Mouse (Mus musculus): ENCODE results near the gene Lrrc32.
A peak's percentile ranks its signal among the peaks of the same experiment; 100 is the strongest.

Lrrc32 gene

DNA sequence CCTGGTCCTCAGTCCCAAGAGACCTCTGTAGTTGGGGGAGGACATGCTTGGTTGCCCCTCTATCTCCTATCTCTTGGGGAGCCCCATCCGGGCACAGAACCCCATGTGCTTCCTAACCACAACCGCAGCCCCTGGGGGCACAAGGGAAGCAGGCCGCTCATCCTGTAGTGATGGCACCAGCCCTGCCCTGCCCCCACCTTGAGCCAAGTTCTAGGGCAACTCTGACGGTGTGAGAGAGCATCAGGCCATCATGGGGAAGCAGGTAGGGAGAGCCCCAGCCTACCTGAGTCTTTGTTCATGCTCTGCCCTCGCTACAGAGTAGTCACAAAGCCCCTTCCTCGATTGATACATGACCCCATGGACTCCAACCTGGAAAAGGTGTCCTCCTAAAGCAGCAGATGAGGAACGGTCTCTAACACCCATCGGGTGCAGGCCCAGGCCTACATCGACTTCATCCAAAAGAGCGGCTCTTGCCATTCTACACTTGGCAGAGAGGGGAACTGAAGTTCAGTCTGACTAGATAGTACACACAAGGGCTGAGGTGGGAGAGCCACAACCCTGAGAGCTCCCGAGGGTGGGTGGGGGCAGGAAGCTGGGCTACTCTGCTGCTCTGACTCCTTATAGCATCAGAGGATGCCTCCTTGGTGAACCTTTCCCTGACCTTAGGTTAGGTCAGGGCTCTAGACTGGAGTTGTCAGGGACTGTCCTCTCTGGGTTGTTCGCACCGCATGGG is 519 bp upstream of the Lrrc32 start:
- no peak for DNase-seq (ENCODE audit: low read depth, low spot score)

DNA sequence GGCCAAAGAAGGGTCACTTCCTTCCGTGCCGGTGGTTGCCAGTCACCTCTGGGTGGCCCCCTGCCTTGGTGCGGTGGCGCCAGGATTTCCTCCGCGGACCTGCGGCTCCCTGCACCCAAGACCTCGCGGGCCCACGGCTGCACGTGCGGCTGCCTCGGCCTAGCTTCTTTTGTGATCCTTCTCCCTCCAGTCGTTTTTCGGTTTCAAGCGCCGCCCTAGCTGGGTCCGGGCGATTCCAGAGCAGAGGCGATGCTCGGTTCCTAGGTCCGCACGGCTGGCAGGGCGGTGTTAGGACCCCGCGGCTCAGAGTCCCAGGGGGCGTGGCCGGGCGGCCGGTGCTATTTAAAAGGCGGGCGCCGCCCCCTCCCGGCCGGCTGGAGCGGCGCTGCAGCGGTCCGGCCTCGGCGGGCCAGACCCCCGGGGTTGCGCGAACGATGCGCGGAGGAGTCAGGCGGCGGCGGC is 571 bp downstream of the Lrrc32 start:
- no peak for DNase-seq (ENCODE audit: low read depth, low spot score)

DNA sequence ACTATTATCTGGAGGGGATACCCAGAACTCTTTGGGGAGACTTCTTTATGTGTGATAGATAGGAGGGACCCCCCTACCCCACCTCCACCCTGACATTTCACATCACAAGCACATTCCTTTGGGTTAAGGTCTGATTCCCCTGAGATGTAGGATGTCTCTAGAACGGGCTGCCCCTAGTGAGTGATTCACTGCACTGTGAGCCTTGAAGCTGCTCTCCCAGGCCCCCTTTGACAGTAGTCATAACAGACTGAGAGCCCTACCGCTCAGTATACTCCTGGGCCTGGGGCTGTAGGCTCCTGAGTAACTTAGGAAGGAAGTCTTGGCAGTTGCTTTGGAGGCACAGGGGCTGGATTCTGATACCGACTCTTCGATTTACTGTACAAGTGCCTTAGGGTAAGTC is 1.2 kb downstream of the Lrrc32 start:
- no peak for DNase-seq (ENCODE audit: low read depth, low spot score)

GRCm38 (mm10) chr7:98490911-98491310 is 1.8 kb downstream of the Lrrc32 start:
- DNase-seq (ENCODE audit: low read depth, low spot score), result no peak

- DNase-seq (ENCODE audit: low read depth, low spot score), result no peak
Observed at GRCm38 (mm10) chr7:98491451-98492200, 2.5 kb downstream of the Lrrc32 start.

DNA sequence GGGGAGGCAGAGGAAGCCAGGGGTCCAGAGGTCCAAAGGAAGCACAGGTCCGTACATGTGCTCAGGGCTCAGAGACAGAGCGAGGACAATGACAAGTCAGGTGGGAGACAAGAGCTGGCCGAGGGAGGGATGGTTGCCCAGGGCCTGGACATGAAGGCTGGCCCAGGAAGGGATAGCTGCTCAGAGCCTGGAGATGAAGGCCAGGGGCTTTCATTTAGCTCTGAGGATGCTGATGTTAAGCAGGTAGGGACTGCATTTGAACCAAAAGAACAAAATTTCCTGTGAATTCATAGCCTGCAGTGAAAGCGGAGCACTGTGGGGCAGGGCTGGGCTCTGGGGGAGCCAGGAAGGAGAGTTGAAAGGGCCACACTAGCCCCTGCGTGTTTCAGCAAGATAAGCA is 3.2 kb downstream of the Lrrc32 start:
- no peak for DNase-seq (ENCODE audit: low read depth, low spot score)

- DNase-seq (ENCODE audit: low read depth, low spot score), result no peak
Observed at GRCm38 (mm10) chr7:98493307-98493706, 4.2 kb downstream of the Lrrc32 start.

DNA sequence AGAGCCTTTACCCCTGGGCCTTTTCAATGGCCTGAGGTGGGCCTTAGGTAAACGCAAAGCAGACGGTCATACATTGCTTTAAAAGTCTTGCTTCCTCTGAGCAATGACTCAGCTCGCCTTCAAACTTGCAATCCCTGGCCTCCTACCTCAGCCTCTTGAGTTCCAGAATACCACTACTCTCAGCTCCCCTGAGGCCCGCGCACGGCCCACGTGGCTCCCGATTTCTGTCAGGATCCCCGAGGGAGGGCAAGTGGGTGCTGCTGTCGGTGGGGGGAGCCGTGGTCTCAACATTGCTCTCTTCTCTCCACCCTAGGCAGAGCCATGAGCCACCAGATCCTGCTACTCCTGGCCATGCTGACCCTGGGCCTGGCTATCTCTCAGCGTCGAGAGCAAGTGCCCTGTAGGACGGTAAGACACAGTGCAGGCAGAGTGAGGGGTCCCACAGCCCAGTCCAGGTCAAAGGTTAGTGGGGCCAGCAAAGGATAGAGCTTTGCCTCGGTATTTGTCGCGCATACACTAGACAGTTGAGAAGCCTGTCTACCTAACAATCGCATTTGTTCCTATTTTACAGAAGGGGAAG is 4.9 kb downstream of the Lrrc32 start:
- peak; percentile 33 for DNase-seq (ENCODE audit: low read depth, low spot score)

DNA sequence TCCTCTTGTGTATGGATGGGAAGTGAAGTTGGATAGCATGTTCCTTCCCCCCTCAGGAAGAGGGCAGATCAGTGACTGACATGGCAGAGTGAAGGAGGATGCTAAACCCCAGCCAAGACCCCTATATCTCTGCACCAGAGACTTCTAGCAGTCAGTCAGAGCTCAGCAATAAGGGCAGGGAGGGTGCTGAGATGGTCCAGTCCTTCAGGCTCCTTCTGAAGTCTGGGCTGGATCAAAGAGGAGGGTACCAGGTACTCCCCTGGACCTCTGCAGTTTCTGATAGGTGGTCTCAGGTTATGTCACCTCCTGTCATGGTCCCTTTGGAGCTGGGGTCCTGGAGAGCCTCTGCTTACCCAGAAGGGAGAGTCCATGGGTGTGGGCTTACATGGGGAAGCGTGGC is 6.5 kb downstream of the Lrrc32 start:
- no peak for DNase-seq (ENCODE audit: low read depth, low spot score)

- DNase-seq (ENCODE audit: low read depth, low spot score), result peak; percentile 68
Observed at GRCm38 (mm10) chr7:98497451-98497850, 8.4 kb downstream of the Lrrc32 start.

DNA sequence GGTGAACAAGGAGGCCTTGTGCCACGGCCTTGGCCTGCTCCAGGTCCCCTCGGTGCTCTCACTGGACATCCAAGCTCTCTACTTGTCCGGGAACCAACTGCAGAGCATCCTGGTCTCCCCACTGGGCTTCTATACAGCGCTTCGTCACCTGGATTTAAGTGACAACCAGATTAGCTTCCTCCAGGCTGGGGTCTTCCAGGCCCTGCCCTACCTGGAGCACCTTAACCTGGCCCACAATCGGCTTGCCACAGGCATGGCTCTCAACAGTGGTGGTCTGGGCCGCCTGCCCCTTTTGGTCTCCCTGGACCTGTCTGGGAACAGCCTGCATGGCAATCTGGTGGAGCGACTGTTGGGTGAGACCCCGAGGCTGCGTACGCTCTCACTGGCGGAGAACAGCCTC is 9.0 kb downstream of the Lrrc32 start:
- DNase-seq (ENCODE audit: low read depth, low spot score), result no peak

DNA sequence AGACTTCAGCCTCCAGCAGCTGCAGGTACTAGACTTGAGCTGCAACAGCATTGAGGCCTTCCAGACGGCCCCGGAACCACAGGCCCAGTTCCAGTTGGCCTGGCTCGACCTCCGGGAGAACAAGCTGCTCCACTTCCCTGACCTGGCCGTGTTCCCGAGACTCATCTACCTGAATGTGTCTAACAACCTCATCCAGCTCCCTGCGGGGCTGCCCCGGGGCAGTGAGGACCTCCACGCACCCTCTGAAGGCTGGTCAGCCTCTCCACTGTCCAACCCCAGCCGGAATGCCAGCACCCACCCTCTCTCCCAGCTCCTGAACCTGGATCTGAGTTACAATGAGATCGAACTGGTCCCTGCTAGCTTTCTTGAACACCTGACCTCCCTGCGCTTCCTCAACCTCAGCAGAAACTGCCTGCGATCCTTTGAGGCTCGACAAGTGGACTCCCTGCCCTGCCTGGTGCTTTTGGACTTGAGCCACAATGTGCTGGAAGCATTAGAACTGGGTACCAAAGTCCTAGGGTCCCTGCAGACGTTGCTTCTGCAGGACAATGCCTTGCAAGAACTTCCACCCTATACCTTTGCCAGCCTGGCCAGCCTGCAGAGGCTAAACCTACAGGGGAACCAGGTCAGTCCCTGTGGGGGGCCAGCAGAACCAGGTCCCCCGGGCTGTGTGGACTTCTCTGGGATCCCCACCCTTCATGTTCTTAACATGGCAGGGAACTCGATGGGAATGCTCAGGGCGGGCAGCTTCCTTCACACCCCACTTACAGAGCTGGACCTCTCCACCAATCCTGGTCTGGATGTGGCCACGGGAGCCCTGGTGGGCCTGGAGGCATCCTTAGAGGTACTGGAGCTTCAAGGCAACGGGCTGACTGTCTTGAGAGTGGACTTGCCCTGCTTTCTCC is 9.8 kb downstream of the Lrrc32 start:
- no peak for DNase-seq (ENCODE audit: low read depth, low spot score)

DNA sequence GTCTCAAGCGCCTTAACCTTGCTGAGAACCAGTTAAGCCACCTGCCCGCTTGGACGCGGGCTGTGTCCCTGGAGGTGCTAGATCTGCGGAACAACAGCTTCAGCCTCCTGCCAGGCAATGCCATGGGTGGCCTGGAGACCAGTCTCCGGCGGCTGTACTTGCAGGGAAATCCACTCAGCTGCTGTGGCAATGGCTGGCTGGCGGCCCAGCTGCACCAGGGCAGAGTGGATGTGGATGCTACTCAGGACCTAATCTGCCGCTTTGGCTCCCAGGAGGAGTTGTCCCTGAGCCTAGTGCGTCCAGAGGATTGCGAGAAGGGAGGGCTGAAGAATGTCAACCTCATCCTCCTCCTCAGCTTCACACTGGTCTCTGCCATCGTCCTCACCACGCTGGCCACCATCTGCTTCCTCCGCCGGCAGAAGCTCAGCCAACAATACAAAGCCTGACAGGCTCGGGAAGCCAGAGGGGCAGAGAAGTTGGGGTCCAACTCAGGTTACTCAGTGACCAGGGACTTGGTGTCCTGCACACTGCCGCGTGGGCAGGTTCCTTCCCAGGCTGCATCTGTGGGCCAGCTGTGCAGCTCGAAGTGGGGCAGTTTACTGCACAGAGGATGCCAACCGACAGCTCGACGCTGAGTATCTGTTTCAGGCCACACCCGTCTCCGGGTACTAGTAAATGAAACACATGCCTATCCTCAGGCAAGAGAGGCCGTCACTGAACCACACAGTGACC is 10.6 kb downstream of the Lrrc32 start:
- no peak for DNase-seq (ENCODE audit: low read depth, low spot score)

DNA sequence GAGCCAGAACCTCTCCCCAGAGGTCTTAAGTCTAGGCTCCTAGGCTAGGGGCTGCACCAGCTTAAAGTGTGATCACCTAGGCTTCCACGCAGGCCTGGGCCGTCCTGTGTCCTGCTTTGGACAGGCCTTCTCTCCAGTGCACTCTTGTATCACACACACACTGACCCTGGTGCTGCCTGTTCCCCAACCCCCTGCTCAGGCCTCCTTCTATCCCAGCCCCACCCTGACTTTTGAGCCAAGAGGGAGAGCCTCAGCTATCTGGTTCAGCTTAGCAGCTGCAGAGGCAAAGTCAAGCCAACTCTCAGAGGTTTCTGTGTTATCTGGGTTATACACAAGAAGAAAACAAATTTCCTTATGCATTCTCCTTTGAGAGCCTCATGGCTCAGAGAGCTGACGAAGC is 11.4 kb downstream of the Lrrc32 start:
- DNase-seq (ENCODE audit: low read depth, low spot score), result peak; percentile 22

- DNase-seq (ENCODE audit: low read depth, low spot score), result no peak
Observed at GRCm38 (mm10) chr7:98501078-98501477, 12.0 kb downstream of the Lrrc32 start.

DNA sequence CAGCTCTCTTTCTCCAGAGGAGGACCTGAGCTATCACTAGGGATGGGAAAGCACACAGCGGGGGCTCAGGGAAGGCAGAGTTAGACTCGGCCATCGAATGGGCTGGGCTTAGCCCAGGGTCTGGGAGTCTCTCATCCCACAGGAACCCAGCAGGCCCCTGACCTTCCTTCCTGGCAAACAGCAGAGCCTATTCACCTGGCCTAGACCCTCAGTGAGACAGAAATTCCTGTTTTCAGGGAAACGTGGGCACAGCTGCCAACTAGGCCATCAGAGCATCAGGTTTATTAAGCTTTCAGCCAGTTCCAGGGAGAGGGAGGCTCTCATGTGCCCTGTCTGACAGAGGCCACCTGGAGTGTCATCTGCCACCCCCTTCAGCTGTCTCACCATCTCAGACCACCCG is 13.8 kb downstream of the Lrrc32 start:
- no peak for DNase-seq (ENCODE audit: low read depth, low spot score)

DNA sequence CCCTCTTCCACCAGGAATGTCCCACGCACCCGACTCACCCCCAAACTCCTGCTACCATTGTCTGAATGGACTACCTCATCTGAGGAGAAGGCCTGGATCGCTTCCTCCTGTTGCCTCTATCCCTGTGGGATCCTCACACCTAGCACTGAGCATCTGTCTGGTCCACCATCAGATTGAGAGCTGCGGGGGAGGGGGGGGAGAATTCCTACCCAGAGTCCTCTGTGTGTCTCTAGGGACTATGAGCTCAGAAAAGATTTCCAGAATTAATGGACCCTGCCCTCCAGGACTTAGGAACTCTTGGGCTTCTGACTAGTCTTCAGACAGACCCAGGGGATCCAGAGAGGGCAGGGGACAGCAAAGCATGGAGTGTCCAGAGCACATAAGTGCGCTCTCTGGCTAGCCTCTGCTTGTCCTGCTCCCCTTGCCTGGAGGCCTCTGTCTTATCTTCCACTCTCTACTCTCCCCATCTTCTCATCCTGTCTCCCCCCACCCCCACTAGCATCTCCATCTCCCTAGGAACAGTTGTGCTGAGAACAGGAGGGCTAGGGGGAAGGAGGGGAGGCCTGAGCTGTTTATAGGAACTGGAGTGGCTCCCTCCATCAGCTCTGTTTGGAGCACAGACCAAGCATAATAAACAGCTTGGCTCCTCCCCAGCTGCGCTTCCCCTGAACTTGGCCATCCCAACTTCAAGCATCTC is 15.0 kb downstream of the Lrrc32 start:
- no peak for DNase-seq (ENCODE audit: low read depth, low spot score)

- peak; percentile 37 for DNase-seq (ENCODE audit: low read depth, low spot score)
Observed at GRCm38 (mm10) chr7:98504726-98505314, 15.7 kb downstream of the Lrrc32 start.

GRCm38 (mm10) chr7:98505664-98506063 is 16.6 kb downstream of the Lrrc32 start:
- no peak for DNase-seq (ENCODE audit: low read depth, low spot score)
